Mouse (Mus musculus) MEL (cell line): ENCODE data around the gene Tmem216. TPM values are rescaled to one million over a fixed set of nuclear protein-coding genes. Genes with fewer than 3 reads are reported as not detected.

Experiments
- DNase-seq: peaks from one replicate; pipeline ENCODE4 v3.0.0; 2011; ENCODE audit warnings: low read depth, low spot score
- H3K27ac ChIP-seq: 2 replicates; pipeline ENCODE4 v1.5.1; 2012; ENCODE audit warnings: low read depth, mild to moderate bottlenecking, control low read depth, low read length, moderate library complexity; ENCODE audit not compliant: control insufficient read depth
- H3K27me3 ChIP-seq, 2 experiments: fragments of 150-350 bp in 1 of 2; sonication (generic) in 1 of 2; 2 replicates each; pipeline ENCODE4 v1.6.1; 2012; ENCODE audit warnings: low read length in 2 of 2, mild to moderate bottlenecking in 2 of 2, improper control_type of control experiment in 1 of 2, moderate library complexity in 1 of 2; ENCODE audit not compliant: insufficient read depth in 2 of 2, control insufficient read depth in 1 of 2
- H3K36me3 ChIP-seq, 2 experiments: 2 replicates each; pipeline ENCODE4 v1.6.1; 2012 to 2014; ENCODE audit warnings: low read length in 2 of 2, improper control_type of control experiment in 1 of 2, inconsistent platforms in 1 of 2, mild to moderate bottlenecking in 1 of 2; ENCODE audit not compliant: insufficient read depth in 2 of 2, control insufficient read depth in 1 of 2
- H3K4me1 ChIP-seq, 2 experiments: fragments of 150-350 bp in 1 of 2; sonication (generic) in 1 of 2; 2 replicates each; pipeline ENCODE4 v1.6.1; 2012; ENCODE audit warnings: low read length in 2 of 2, improper control_type of control experiment in 1 of 2, mild to moderate bottlenecking in 1 of 2; ENCODE audit not compliant: insufficient read depth in 2 of 2, control insufficient read depth in 1 of 2
- H3K4me3 ChIP-seq, 2 experiments: fragments of 150-350 bp in 1 of 2; sonication (generic) in 1 of 2; 2 replicates each; pipeline ENCODE4 v1.5.1; 2012; ENCODE audit warnings: low read depth in 2 of 2, low read length in 2 of 2, mild to moderate bottlenecking in 2 of 2, moderate library complexity in 2 of 2, control low read depth in 1 of 2, improper control_type of control experiment in 1 of 2; ENCODE audit not compliant: control insufficient read depth in 1 of 2, insufficient read depth in 1 of 2
- H3K79me2 ChIP-seq: 2 replicates; pipeline ENCODE4 v1.6.1; 2012; ENCODE audit warnings: mild to moderate bottlenecking, low read length, moderate library complexity; ENCODE audit not compliant: control insufficient read depth, poor library complexity, insufficient read depth
- H3K9ac ChIP-seq: 2 replicates; pipeline ENCODE4 v1.6.1; 2012; ENCODE audit warnings: low read depth, mild to moderate bottlenecking, control low read depth, low read length, moderate library complexity; ENCODE audit not compliant: control insufficient read depth, poor library complexity, severe bottlenecking
- H3K9me3 ChIP-seq: fragments of 150-350 bp; sonication (generic); replicated peaks from 2 replicates; pipeline ENCODE4 v1.6.1; 2012; ENCODE audit warnings: mild to moderate bottlenecking, low read length, improper control_type of control experiment, moderate library complexity; ENCODE audit not compliant: insufficient read depth
- CHD1 ChIP-seq: IDR thresholded peaks from 2 replicates; pipeline ENCODE4 v1.6.1; 2012; ENCODE audit warnings: low read depth, mild to moderate bottlenecking, inconsistent platforms, low read length, improper control_type of control experiment
- CHD2 ChIP-seq: IDR thresholded peaks from 2 replicates; pipeline ENCODE4 v1.6.1; 2011; ENCODE audit warnings: low read length, improper control_type of control experiment
- CTCF ChIP-seq, 3 experiments: IDR thresholded peaks in 2 of 3; conservative IDR thresholded peaks in 1 of 3; 2 replicates each; pipeline ENCODE4 v1.5.1; 2011 to 2012; ENCODE audit warnings: low read length in 3 of 3, low read depth in 2 of 3, mild to moderate bottlenecking in 2 of 3, improper control_type of control experiment in 1 of 3, inconsistent platforms in 1 of 3, mixed read lengths in 1 of 3, moderate library complexity in 1 of 3; ENCODE audit not compliant: control insufficient read depth in 1 of 3, insufficient read depth in 1 of 3, poor library complexity in 1 of 3, severe bottlenecking in 1 of 3
- E2F4 ChIP-seq: IDR thresholded peaks from 2 replicates; pipeline ENCODE4 v1.6.1; 2011; ENCODE audit warnings: low read depth, low read length, improper control_type of control experiment, borderline replicate concordance
- ELF1 ChIP-seq: IDR thresholded peaks from 2 replicates; pipeline ENCODE4 v1.6.1; 2014; ENCODE audit warnings: low read depth, mild to moderate bottlenecking, inconsistent platforms, low read length, improper control_type of control experiment, moderate library complexity
- EP300 ChIP-seq, 2 experiments: IDR thresholded peaks; 2 replicates each; pipeline ENCODE4 v1.6.1; 2011; ENCODE audit warnings: improper control_type of control experiment in 2 of 2, low read length in 2 of 2, low read depth in 1 of 2, mild to moderate bottlenecking in 1 of 2
- ETS1 ChIP-seq: IDR thresholded peaks from 2 replicates; pipeline ENCODE4 v1.6.1; 2012; ENCODE audit warnings: low read depth, mild to moderate bottlenecking, inconsistent platforms, low read length, improper control_type of control experiment, moderate library complexity
- HCFC1 ChIP-seq: IDR thresholded peaks from 2 replicates; pipeline ENCODE4 v1.6.1; 2012; ENCODE audit warnings: low read depth, mild to moderate bottlenecking, inconsistent platforms, low read length, improper control_type of control experiment, moderate library complexity
- JUND ChIP-seq: IDR thresholded peaks from 2 replicates; pipeline ENCODE4 v1.6.1; 2011; ENCODE audit warnings: low read depth, mild to moderate bottlenecking, improper control_type of control experiment, low read length
- KAT2A ChIP-seq: conservative IDR thresholded peaks from 2 replicates; pipeline ENCODE4 v1.6.1; 2012; ENCODE audit warnings: low read depth, low read length, improper control_type of control experiment, inconsistent platforms
- MAFK ChIP-seq: IDR thresholded peaks from 2 replicates; pipeline ENCODE4 v1.6.1; 2011; ENCODE audit warnings: low read depth, mild to moderate bottlenecking, low read length, improper control_type of control experiment, borderline replicate concordance
- MAX ChIP-seq: IDR thresholded peaks from 2 replicates; pipeline ENCODE4 v1.6.1; 2011; ENCODE audit warnings: low read length, improper control_type of control experiment
- MAZ ChIP-seq: IDR thresholded peaks from 2 replicates; pipeline ENCODE4 v1.6.1; 2012; ENCODE audit warnings: low read depth, mild to moderate bottlenecking, inconsistent platforms, low read length, improper control_type of control experiment
- MEF2A ChIP-seq: IDR thresholded peaks from 2 replicates; pipeline ENCODE4 v1.6.1; 2014; ENCODE audit warnings: low read depth, mild to moderate bottlenecking, inconsistent platforms, low read length, improper control_type of control experiment; ENCODE audit not compliant: poor library complexity, insufficient replicate concordance, severe bottlenecking; ENCODE audit errors: extremely low read depth
- MXI1 ChIP-seq: IDR thresholded peaks from 2 replicates; pipeline ENCODE4 v1.6.1; 2011; ENCODE audit warnings: mild to moderate bottlenecking, low read depth, low read length, improper control_type of control experiment
- MYC ChIP-seq: IDR thresholded peaks from 2 replicates; pipeline ENCODE4 v1.6.1; 2011; ENCODE audit warnings: low read depth, mild to moderate bottlenecking, low read length, improper control_type of control experiment, moderate library complexity
- NELFE ChIP-seq: IDR thresholded peaks from 2 replicates; pipeline ENCODE4 v1.6.1; 2011; ENCODE audit warnings: low read depth, low read length, improper control_type of control experiment
- NRF1 ChIP-seq: IDR thresholded peaks from 2 replicates; pipeline ENCODE4 v1.6.1; 2014; ENCODE audit warnings: low read depth, mild to moderate bottlenecking, inconsistent platforms, low read length, improper control_type of control experiment, moderate library complexity; ENCODE audit not compliant: poor library complexity, insufficient read depth, severe bottlenecking
- POLR2A ChIP-seq, 2 experiments: IDR thresholded peaks; 2 replicates each; pipeline ENCODE4 v1.6.1; 2011 to 2012; ENCODE audit warnings: low read length in 2 of 2, mild to moderate bottlenecking in 2 of 2, control low read depth in 1 of 2, improper control_type of control experiment in 1 of 2, low read depth in 1 of 2, moderate library complexity in 1 of 2; ENCODE audit not compliant: control insufficient read depth in 1 of 2, insufficient read depth in 1 of 2, poor library complexity in 1 of 2
- POLR2AphosphoS2 ChIP-seq: IDR thresholded peaks from 2 replicates; pipeline ENCODE4 v1.6.1; 2011; ENCODE audit warnings: low read length, improper control_type of control experiment
- SIN3A ChIP-seq: IDR thresholded peaks from 2 replicates; pipeline ENCODE4 v1.6.1; 2012; ENCODE audit warnings: low read length, improper control_type of control experiment, inconsistent platforms
- TBP ChIP-seq: IDR thresholded peaks from 2 replicates; pipeline ENCODE4 v1.8.0; 2011; ENCODE audit warnings: low read depth, low read length, improper control_type of control experiment
- TCF12 ChIP-seq: IDR thresholded peaks from 2 replicates; pipeline ENCODE4 v1.6.1; 2014; ENCODE audit warnings: low read depth, mild to moderate bottlenecking, inconsistent platforms, low read length, improper control_type of control experiment, moderate library complexity
- UBTF ChIP-seq: IDR thresholded peaks from 2 replicates; pipeline ENCODE4 v1.6.1; 2012; ENCODE audit warnings: low read depth, mild to moderate bottlenecking, inconsistent platforms, low read length, improper control_type of control experiment, moderate library complexity, borderline replicate concordance; ENCODE audit not compliant: insufficient read depth
- USF1 ChIP-seq: IDR thresholded peaks from 2 replicates; pipeline ENCODE4 v1.6.1; 2014; ENCODE audit warnings: low read depth, mild to moderate bottlenecking, inconsistent platforms, low read length, improper control_type of control experiment, moderate library complexity
- ZKSCAN1 ChIP-seq: IDR thresholded peaks from 2 replicates; pipeline ENCODE4 v1.6.1; 2012; ENCODE audit warnings: low read depth, mild to moderate bottlenecking, inconsistent platforms, low read length, improper control_type of control experiment, moderate library complexity
- ZMIZ1 ChIP-seq: IDR thresholded peaks from 2 replicates; pipeline ENCODE4 v1.6.1; 2012; ENCODE audit warnings: low read depth, mild to moderate bottlenecking, inconsistent platforms, low read length, improper control_type of control experiment, moderate library complexity
- ZNF384 ChIP-seq: IDR thresholded peaks from 2 replicates; pipeline ENCODE4 v1.6.1; 2012; ENCODE audit warnings: low read depth, mild to moderate bottlenecking, inconsistent platforms, low read length, improper control_type of control experiment
- polyA plus RNA-seq, 2 experiments: library from polyadenylated mRNA; stranded (reverse) in 1 of 2; unstranded in 1 of 2; fragments of >175 nt in 1 of 2; fragments of >200 nt in 1 of 2; gene quantifications; 2 replicates each; pipeline versions ENCODE4 v1.2.1 to v1.2.4; 2012; ENCODE audit warnings: low replicate concordance in 2 of 2, low read depth in 1 of 2; ENCODE audit not compliant: insufficient read length in 2 of 2, insufficient read depth in 1 of 2, missing spikeins in 1 of 2
- total RNA-seq: library from RNA; depleted of rRNA; stranded (reverse); fragments of 300-350 nt; gene quantifications from 2 replicates; pipeline ENCODE4 v1.2.3, GENCODE M21; 2012

The Tmem216 gene
- total and polyA plus RNA-seq, 3 experiments = 48.0 to 48.1 TPM; not detected in 1

GRCm38 (mm10) chr19:10525910-10526309, 30.1 kb downstream of the Tmem216 start, which contains the start of gene Sdhaf2:
Sdhaf2 (minus strand) TSS chr19:10526142.
- H3K9me3 ChIP-seq = no peaks in the 10 kb centered on the region
- peak within 1 kb of the TSS; percentile 92 to 96 for H3K4me3 ChIP-seq
- peaks cover 24 to 41% of the 10 kb centered on the region in 2 experiments for H3K36me3 ChIP-seq
- H3K27me3 ChIP-seq = no peaks in the 10 kb centered on the region
- peaks cover 56% of the 10 kb centered on the region for H3K79me2 ChIP-seq
- TF ChIP-seq CTCF (IDR thresholded peaks at IDR 0.05 in 2 of 3, conservative IDR thresholded peaks at IDR 0.05 in 1 of 3; ENCODE audit: control insufficient read depth in 1 of 3, insufficient read depth in 1 of 3, low read depth in 2 of 3, low read length in 3 of 3, poor library complexity in 1 of 3, severe bottlenecking in 1 of 3) (peak in 2 of 3 experiments; percentile 45 to 47; a peak in 4 of 6 replicates), EP300 (IDR thresholded peaks at IDR 0.05; ENCODE audit: low read depth in 1 of 2, low read length in 2 of 2) (no peak), MYC (no peak), MAX (no peak), SIN3A (peak; percentile 11; the same call in 1 of the 2 replicates), JUND (0 out of 2 replicates have a peak, but pooled peaks have one; percentile 23), E2F4 (no peak), NRF1 (no peak)
- H3K27ac ChIP-seq = peak within 1 kb of the TSS; percentile 94
- peaks cover 17 to 23% of the 10 kb centered on the region in 2 experiments for H3K4me1 ChIP-seq
- peak within 1 kb of the TSS; percentile 99 for H3K9ac ChIP-seq
- DNase-seq = peak; percentile 74

GRCm38 (mm10) chr19:10525106-10525901, 30.7 kb downstream of the Tmem216 start, which contains the start of gene Cpsf7:
Cpsf7 (plus strand) TSS chr19:10525266.
- Histone ChIP-seq H3K36me3 (peaks cover 18 to 43% of the 10 kb centered on the region in 2 experiments), H3K9ac (peak within 1 kb of the TSS; percentile 99), H3K4me1 (peaks cover 17 to 23% of the 10 kb centered on the region in 2 experiments), H3K27me3 (no peaks in the 10 kb centered on the region), H3K79me2 (peaks cover 54% of the 10 kb centered on the region), H3K4me3 (peak within 1 kb of the TSS; percentile 92 to 96), H3K9me3 (no peaks in the 10 kb centered on the region), H3K27ac (peak within 1 kb of the TSS; percentile 94)
- no peak for TF ChIP-seq CHD1
- peak; percentile 93; the same call in 1 of the 2 replicates for TF ChIP-seq POLR2AphosphoS2
- TF ChIP-seq ZNF384 = no peak
- TF ChIP-seq ZKSCAN1 = no peak
- TF ChIP-seq ZMIZ1 = peak; percentile 93
- TF ChIP-seq KAT2A = peak; percentile 63; the same call in 1 of the 2 replicates
- TF ChIP-seq POLR2A (IDR thresholded peaks at IDR 0.05; ENCODE audit: control insufficient read depth in 1 of 2, insufficient read depth in 1 of 2, low read depth in 1 of 2, low read length in 2 of 2, poor library complexity in 1 of 2) = peak; percentile 72 to 91
- peak; percentile 76 for TF ChIP-seq TCF12
- peak; percentile 57; the same call in 1 of the 2 replicates for TF ChIP-seq USF1
- TF ChIP-seq TBP = peak; percentile 77
- no peak for TF ChIP-seq MAFK
- TF ChIP-seq UBTF = no peak
- peak; percentile 87 for TF ChIP-seq HCFC1
- no peak for TF ChIP-seq CHD2
- TF ChIP-seq MEF2A = peak; percentile 62; the same call in 1 of the 2 replicates
- peak; percentile 64 for TF ChIP-seq ETS1
- 0 out of 2 replicates have a peak, but pooled peaks have one; percentile 19 for TF ChIP-seq NRF1
- no peak; the same call in none of the 2 replicates for TF ChIP-seq MXI1
- peak; percentile 60 for TF ChIP-seq NELFE
- TF ChIP-seq MAZ = peak; percentile 87
- peak; percentile 99 for TF ChIP-seq ELF1
- TF ChIP-seq SIN3A = no peak; the same call in none of the 2 replicates
- DNase-seq = peak; percentile 99
